Mouse (Mus musculus): ENCODE data around the gene Ankrd31.
"Not testable (repeated sequence)": the region's sequence is repeated elsewhere in the genome, so short reads cannot be mapped to it uniquely, and the experiment has no call there.

The Ankrd31 gene

GRCm38 (mm10) chr13:96941481-96941880 is 193.4 kb downstream of the Ankrd31 start:
- not testable (repeated sequence) for DNase-seq (ENCODE audit: low spot score)

GRCm38 (mm10) chr13:96943571-96943970 is 195.5 kb downstream of the Ankrd31 start:
- DNase-seq (ENCODE audit: low spot score), result peak; percentile 70

DNA sequence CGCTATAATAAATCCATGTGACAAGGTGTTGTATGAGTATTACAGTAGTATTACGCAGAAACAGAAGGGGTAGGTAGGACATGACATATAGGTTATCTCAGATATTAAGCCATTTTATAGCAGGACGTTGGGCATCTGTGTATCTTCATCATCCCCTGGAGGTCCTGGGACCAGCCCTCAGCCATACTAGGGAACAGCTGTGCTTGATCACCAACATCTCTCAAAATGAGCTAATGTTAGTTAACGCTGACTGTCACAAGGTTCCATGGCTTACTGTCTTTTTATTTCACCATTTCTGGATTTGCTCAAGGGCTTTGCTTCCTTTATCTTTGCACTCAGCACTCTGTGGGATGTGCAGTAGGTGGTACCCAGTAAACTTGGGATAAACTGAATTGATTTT is 197.7 kb downstream of the Ankrd31 start:
- no peak for DNase-seq (ENCODE audit: low spot score)

DNA sequence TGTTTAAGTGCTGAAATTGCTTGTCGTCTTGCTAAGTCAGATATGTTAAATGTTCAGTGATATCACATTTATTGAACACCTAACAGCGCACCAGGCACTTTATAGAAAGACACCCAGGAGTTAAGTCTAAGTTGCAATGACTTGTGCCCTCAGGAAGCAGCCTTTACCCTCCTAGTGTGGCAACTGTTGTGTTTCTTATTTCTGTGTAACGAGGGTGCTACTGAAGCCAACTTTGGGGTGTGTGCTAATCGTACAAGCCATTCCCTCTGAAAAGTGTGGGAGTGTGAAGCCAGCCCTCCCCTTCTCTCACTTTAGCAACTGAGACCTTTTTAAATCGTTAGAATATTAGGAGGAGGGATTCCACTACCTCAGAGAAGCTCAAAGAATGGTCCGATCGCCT is 199.7 kb downstream of the Ankrd31 start:
- no peak for DNase-seq (ENCODE audit: low spot score)

GRCm38 (mm10) chr13:96951880-96952279 is 203.8 kb downstream of the Ankrd31 start:
- no peak for DNase-seq (ENCODE audit: low spot score)

GRCm38 (mm10) chr13:96956466-96956865 is 208.4 kb downstream of the Ankrd31 start:
- no peak for DNase-seq (ENCODE audit: low spot score)

All from adipocyte (in vitro differentiated cells).